Mouse (Mus musculus): ENCODE data around the gene Gm20777. TPM values are rescaled to one million over a fixed set of nuclear protein-coding genes. Genes with fewer than 3 reads are reported as not detected.

The Gm20777 gene
- not detected for polyA plus RNA-seq (2014; fragmentation: Illumina TruSeq; extraction: RNeasy Lipid Tissue Mini Kit (QIAGEN cat#74804); ENCODE audit: low read depth, low replicate concordance)

GRCm38 (mm10) chrY:10752350-10752749, at the start of gene Gm20777:
Gene Gm20777, minus strand, starts transcription at chrY:10752450.

Other genes with a start within 250 kb of the Gm20777 start
- gene Gm20737, start 216.4 kb downstream of the Gm20777 start, polyA plus RNA-seq (2014; fragmentation: Illumina TruSeq; extraction: RNeasy Lipid Tissue Mini Kit (QIAGEN cat#74804); ENCODE audit: low read depth, low replicate concordance): not detected
- not detected for gene Gm21775, start 199.0 kb downstream of the Gm20777 start, polyA plus RNA-seq (2014; fragmentation: Illumina TruSeq; extraction: RNeasy Lipid Tissue Mini Kit (QIAGEN cat#74804); ENCODE audit: low read depth, low replicate concordance)
- not detected for gene Gm21900, start 136.1 kb downstream of the Gm20777 start, polyA plus RNA-seq (2014; fragmentation: Illumina TruSeq; extraction: RNeasy Lipid Tissue Mini Kit (QIAGEN cat#74804); ENCODE audit: low read depth, low replicate concordance)